Mouse (Mus musculus): ENCODE results near the gene Iars. TPM values are rescaled to one million over a fixed set of nuclear protein-coding genes. Genes with fewer than 3 reads are reported as not detected.
"Not testable (repeated sequence)": the region's sequence is repeated elsewhere in the genome, so short reads cannot be mapped to it uniquely, and the experiment has no call there.

The Iars gene
- polyA plus RNA-seq, 1 experiment = 36.1 TPM

- no peak for DNase-seq (ENCODE audit: low spot score)
Measured at GRCm38 (mm10) chr13:49736430-49736829, 54.5 kb downstream of the Iars start.

GRCm38 (mm10) chr13:49738011-49738410 is 56.1 kb downstream of the Iars start:
- no peak for DNase-seq (ENCODE audit: low spot score)

GRCm38 (mm10) chr13:49741285-49742040 is 59.6 kb downstream of the Iars start:
- DNase-seq (ENCODE audit: low spot score) = no peak

GRCm38 (mm10) chr13:49756591-49756990 is 74.7 kb downstream of the Iars start:
- no peak for DNase-seq (ENCODE audit: low spot score)

- no peak for DNase-seq (ENCODE audit: low spot score)
Measured at GRCm38 (mm10) chr13:49757966-49758365, 76.1 kb downstream of the Iars start.

GRCm38 (mm10) chr13:49760675-49761074 is 78.8 kb downstream of the Iars start:
- no peak for DNase-seq (ENCODE audit: low spot score)

- no peak for DNase-seq (ENCODE audit: low spot score)
Measured at GRCm38 (mm10) chr13:49762208-49762607, 80.3 kb downstream of the Iars start.

GRCm38 (mm10) chr13:49765306-49765705 is 83.4 kb downstream of the Iars start:
- no peak for DNase-seq (ENCODE audit: low spot score)

GRCm38 (mm10) chr13:49766269-49766668 is 84.4 kb downstream of the Iars start:
- no peak for DNase-seq (ENCODE audit: low spot score)

GRCm38 (mm10) chr13:49768048-49768447 is 86.1 kb downstream of the Iars start:
- no peak for DNase-seq (ENCODE audit: low spot score)

GRCm38 (mm10) chr13:49769111-49769510 is 87.2 kb downstream of the Iars start:
- no peak for DNase-seq (ENCODE audit: low spot score)

GRCm38 (mm10) chr13:49771536-49771935 is 89.6 kb downstream of the Iars start:
- not testable (repeated sequence) for DNase-seq (ENCODE audit: low spot score)

Other genes with a start within 250 kb of the Iars start
- gene Tes3-ps, start 188.8 kb upstream of the Iars start, polyA plus RNA-seq (2012; rRNA removed) = 0.14 and 0.25 TPM in 2 replicates
- gene Ecm2, start 177.3 kb upstream of the Iars start, polyA plus RNA-seq (2012; rRNA removed) = 11.8 and 13.4 TPM in 2 replicates
- gene Aspn, start 137.7 kb upstream of the Iars start, polyA plus RNA-seq (2012; rRNA removed) = 9.2 and 10.0 TPM in 2 replicates
- gene Omd, start 99.6 kb upstream of the Iars start, polyA plus RNA-seq (2012; rRNA removed) = 2.9 and 3.5 TPM in 2 replicates
- 107 and 108 TPM in 2 replicates for gene Ogn, start 74.1 kb upstream of the Iars start, polyA plus RNA-seq (2012; rRNA removed)
- gene Cenpp, start 29.3 kb upstream of the Iars start, polyA plus RNA-seq (2012; rRNA removed) = 1.1 TPM in 2 replicates
- gene Nol8, start 29.0 kb upstream of the Iars start, polyA plus RNA-seq (2012; rRNA removed) = 9.5 and 9.9 TPM in 2 replicates
- not detected in 2 replicates for gene Gm30302, start 116.9 kb downstream of the Iars start, polyA plus RNA-seq (2012; rRNA removed)

Data from urinary bladder, adult 2 months (tissue).